Mouse (Mus musculus) gastrocnemius, postnatal 14 days (tissue): Measurements from ENCODE around the gene Plekha6. TPM values are rescaled to one million over a fixed set of nuclear protein-coding genes. Genes with fewer than 3 reads are reported as not detected.

Source experiments
- DNase-seq: peaks from one replicate; pipeline ENCODE4 v3.0.0; 2021; ENCODE audit warnings: mixed read lengths
- intact Hi-C: fragments of 180-260 bp; cut with DNase I; formaldehyde crosslinking; loops from one replicate; pipeline ENCODE4 v1.15.1; 2025; ENCODE audit warnings: low total_unique reads
- total RNA-seq, 2 experiments: library from RNA; stranded (reverse); gene quantifications; 2 replicates each; pipeline ENCODE4 v1.2.3; 2021

Gene Plekha6
- total RNA-seq, 2 experiments from 2014 or later = 14.5 to 15.5 TPM

DNA sequence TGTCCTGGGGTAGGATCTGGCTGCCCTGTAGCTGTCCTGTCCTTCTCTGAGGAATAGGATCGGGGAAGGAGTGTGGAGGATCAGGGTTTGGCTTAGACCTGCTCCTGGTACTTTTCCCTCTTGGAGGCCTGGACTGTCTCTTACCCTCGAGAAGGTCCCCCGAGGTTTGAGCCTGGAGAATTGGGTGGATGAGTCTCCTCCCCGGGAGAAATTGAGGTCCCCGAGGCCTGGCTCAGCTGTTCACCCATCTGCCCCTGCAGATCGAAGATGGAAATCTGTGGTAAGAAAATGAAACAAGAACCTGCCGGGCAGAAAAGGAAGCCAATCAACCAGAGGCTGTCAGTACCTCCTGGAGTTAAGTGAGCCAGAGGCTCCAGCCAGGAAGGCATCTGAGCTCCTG, 45.5 kb downstream of the Plekha6 start:
- intact Hi-C loops = no loop called here
- DNase-seq = no peak

DNA sequence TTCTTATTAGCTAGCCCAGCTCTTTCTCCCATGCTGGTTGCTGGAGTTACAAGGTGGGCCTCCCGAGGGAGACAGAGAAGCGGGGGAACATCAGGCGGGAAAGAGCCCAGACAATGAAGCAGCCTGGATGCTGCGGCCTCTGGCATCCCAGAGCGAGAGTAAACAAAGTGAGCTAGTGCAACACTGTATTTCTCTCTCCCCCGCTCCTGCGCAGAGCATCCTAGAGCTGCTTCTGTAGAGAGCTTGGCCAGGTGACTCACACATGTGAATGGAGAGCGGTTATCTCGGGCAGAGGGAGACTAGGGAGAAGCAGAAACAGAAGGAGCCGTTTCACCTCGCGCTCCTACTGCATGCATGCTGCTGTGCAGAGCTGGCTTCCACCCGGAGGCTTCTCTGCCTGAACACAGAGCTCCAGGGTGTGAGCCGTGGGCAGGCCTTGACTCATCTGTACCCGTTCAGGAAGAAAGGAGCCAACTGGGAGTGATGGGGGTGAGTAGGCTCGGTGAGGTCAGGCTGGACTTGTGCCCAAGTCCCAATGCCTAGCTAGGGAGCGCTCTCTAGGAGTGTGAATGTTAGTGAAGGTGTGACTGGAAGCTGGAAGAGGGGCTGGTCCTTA, 46.0 kb downstream of the Plekha6 start:
- intact Hi-C loops = no loop called here
- no peak for DNase-seq

GRCm38 (mm10) chr1:133210766-133211165, 46.8 kb downstream of the Plekha6 start:
- DNase-seq = peak; percentile 57
- intact Hi-C loops = no loop called here

DNA sequence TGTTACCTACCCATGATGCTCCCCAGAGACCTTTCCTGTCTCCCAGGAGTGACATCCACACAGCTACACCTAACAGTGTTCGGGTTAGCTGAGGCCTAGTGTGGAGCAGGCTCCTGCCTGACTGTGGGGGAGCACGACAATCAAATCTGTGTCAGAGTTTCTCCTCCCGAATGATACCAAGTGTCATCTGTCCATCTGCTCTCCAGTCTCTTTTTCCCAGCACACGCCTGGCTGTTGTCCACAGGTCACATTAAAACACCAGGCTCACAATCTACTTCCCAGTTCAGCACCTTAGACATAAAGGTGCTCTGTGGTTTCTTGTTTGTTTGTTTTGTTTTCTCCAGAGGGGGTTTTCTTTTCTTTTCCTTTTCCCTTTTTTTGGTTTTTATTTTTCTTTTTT, 48.3 kb downstream of the Plekha6 start:
- intact Hi-C loops = no loop called here
- DNase-seq = no peak

DNA sequence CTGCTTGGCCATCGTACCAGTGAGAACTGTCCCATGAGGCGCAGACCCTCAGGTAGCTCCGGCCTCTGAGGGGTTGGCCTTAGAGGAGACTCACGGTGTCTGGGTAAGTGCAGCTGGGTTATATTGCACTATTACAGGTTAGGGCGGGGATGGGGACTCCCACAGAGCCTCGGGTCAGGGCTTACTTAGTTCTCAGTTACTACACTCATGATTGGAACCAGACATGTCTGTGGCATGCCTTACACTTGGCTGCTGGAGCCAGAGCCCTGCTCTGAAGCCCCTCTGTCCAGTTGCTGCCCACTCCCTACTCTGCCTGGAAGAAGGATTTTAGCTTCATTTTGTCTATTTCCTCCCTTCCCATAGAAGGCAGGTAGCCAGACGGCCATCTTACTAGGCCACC, 49.1 kb downstream of the Plekha6 start:
- intact Hi-C loops = no loop called here
- no peak for DNase-seq

GRCm38 (mm10) chr1:133213901-133214300, 49.9 kb downstream of the Plekha6 start:
- DNase-seq = no peak
- intact Hi-C loops = no loop called here

DNA sequence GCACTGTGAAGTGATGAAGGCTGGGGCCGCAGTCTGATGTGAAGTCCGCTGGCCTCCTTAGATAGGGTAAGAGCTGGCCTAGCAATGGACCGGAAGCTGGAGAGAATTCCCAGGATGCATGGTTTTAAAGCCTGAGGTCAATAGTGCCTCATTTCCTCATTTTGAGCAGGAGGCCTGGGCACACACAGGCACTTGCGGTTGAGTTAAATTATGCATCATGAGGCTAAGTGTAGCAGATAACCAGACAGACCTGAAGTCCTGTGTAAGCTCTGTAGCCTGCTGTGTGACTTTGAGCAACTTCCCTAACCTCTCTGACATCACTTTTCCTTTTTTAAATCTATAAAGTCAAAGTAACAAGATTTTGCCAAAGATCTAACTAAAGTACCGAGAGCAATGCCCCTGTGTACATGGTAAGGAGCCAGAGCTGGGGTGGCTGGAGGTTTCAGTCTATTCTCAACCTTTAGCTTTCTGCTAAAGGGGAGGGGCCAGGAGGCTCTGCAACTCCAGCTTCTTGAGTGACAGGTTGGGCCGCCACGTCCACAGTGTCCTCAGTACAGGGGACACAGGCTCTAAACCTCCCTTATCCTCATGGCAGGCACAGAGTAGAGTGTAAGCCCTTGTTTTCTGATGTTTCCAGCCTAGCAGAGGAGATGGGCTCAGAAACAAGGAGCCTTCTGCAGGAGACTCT, 50.8 kb downstream of the Plekha6 start:
- DNase-seq = no peak
- intact Hi-C loops = no loop called here

- intact Hi-C loops = no loop called here
- DNase-seq = no peak
Measured at GRCm38 (mm10) chr1:133215360-133215700, 51.3 kb downstream of the Plekha6 start.

- no peak for DNase-seq
- intact Hi-C loops = no loop called here
Measured at GRCm38 (mm10) chr1:133215753-133216152, 51.7 kb downstream of the Plekha6 start.

DNA sequence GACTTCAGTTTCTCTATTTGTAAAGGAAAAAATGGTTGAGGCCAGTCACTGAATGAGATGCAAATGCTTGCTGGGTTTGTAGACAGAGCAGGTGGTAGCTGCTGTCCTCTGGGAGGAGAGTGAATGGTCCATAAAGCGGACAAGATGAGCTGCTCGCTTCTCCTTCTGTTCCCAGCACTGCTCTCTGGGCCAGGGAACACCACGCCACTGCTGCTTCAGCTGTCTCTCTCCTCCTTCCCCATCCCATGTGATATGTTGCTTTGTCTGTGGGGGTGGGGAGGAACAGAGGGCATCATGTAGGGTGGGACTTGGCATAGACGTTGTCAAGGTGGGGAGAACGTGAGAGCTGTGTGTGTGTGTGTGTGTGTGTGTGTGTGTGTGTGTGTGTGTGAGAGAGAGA, 53.0 kb downstream of the Plekha6 start:
- no peak for DNase-seq
- intact Hi-C loops = no loop called here

DNA sequence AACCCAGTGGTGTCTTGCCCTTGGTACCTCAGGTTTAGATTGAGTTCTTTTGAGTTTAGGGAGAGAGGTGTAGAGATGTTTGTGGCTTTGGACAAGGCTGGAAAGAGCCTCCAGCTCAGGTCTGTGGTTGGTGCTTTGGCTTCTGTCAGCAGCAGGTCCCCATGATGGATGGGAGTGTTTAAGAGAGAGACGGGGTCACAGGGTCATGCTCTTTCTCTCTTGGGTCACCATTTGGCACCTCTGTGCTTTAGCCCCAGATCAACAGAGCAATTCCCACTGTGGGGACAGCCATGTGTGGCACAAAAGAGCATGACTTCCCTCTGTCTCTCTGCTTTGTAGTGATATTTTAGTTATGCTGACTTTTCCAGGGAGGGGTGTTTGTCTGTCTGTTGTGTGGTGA, 55.1 kb downstream of the Plekha6 start:
- no peak for DNase-seq
- intact Hi-C loops = no loop called here

- intact Hi-C loops = no loop called here
- no peak for DNase-seq
Measured at GRCm38 (mm10) chr1:133221459-133221858, 57.4 kb downstream of the Plekha6 start.

- DNase-seq = no peak
- intact Hi-C loops = no loop called here
Measured at GRCm38 (mm10) chr1:133222445-133222995, 58.5 kb downstream of the Plekha6 start.

DNA sequence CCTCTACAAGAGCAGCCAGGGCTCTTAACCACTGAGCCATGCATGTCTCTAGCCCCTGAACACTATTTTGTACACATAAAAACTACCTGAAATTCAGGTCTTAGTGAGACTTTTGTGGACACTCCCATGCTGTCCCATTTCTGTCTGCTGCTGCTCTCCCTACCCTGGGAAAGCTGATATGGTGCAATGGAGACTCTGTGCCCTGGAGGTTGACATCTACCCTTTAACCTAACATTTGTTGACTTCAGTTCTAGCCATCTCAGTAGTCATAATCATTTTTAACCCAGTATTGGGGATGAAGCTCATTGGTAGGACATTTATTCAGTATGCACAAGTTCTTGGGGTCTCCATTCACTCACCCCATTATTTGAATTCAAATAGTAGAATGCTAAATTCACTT, 60.7 kb downstream of the Plekha6 start:
- intact Hi-C loops = no loop called here
- no peak for DNase-seq

DNA sequence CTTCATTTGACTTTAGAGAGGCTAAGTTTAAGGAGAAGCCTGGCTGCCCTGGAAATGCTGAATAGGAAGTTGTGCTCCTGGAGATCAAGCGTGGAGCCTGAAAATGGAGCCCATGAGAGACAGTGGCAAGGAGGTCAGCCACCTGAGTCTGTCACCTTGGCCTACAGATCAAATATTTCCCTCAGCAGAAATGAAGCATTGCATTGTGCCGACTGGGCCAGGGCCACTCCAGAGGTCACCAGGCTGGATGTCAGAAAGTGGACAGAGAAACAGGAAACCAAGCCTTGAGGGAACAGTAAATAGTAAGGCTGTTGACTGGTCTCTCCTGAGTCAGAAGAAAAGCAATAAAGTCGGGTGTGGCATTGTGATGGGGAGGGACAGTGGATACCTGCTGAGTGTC, 61.1 kb downstream of the Plekha6 start:
- DNase-seq = no peak
- intact Hi-C loops = no loop called here

DNA sequence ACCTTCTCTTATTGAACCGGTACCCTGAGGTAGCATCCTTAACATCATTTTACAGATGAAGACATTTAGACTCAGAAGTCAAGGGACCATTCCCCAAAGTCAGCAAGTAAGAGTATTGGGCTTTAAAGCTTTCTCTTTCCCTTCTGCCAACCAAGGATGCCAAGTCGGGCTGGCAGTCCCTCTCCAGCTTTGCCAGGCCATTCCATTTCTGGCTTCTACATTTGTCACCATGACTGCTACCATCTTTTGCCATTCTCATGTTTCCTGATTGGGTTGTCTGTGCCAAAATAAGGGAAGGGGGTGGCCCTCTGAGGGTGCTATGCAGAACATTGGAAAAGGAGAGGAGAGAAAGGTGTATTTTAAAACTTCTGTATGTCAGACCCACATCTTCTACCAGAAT, 61.6 kb downstream of the Plekha6 start:
- peak; percentile 47 for DNase-seq
- intact Hi-C loops = no loop called here

- DNase-seq = peak; percentile 65
- intact Hi-C loops = no loop called here
Measured at GRCm38 (mm10) chr1:133225963-133226660, 62.1 kb downstream of the Plekha6 start.

GRCm38 (mm10) chr1:133226928-133227327, 62.9 kb downstream of the Plekha6 start:
- intact Hi-C loops = no loop called here

GRCm38 (mm10) chr1:133227378-133227777, 63.4 kb downstream of the Plekha6 start:
- intact Hi-C loops = no loop called here
- no peak for DNase-seq

More at GRCm38 (mm10) chr1:133226928-133227327, 62.9 kb downstream of the Plekha6 start:
- DNase-seq = peak; percentile 64

- intact Hi-C loops = no loop called here
- DNase-seq = peak; percentile 54
Measured at GRCm38 (mm10) chr1:133228809-133229487, 64.9 kb downstream of the Plekha6 start.
